Mouse (Mus musculus) C2C12 (cell line): ENCODE measurements around the gene Ksr2.

ENCODE experiments used
- CEBPB ChIP-seq: IDR thresholded peaks from one replicate; pipeline ENCODE4 v1.6.1; 2011; ENCODE audit warnings: low read depth, mild to moderate bottlenecking, control low read depth, moderate library complexity
- CTCF ChIP-seq: IDR thresholded peaks from one replicate; pipeline ENCODE4 v1.5.1; 2011; ENCODE audit not compliant: control insufficient read depth, insufficient read depth, insufficient read length
- USF1 ChIP-seq: IDR thresholded peaks from one replicate; pipeline ENCODE4 v1.6.1; 2011; ENCODE audit warnings: low read depth, mild to moderate bottlenecking, control low read depth, moderate library complexity

DNA sequence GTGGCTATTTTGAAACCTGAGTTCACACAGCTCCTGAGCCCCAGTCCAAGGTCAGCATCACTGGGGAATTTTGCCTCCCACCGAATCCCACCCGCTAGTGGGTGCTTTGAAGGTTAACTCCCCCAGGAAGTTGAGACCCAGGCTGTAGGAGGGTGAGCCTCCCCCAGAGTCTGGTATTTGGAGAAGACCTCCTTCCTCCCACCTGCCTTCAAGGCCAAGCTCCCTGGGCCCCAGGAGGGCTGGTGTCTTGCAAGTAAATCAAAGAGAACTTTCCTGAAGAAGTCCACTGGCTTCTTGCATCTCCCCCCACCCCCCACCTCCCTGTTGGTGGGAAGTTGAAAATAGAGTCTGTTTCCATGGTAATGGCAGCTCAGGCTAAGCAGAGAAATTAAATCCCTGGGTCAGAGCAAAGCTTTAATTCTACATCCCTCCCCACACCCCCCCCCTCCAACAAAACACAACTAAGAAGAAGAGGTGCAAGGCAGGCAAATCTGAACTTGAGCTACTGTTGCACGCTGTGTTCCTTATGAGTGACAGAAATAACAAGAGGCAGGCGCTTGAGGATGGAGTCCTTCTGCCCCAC is 274.1 kb downstream of the Ksr2 start:
- no peak for TF ChIP-seq CTCF
- no peak for TF ChIP-seq USF1
- TF ChIP-seq CEBPB, result no peak
